Mouse (Mus musculus) layer of hippocampus, adult 9-11 months (tissue): ENCODE measurements around the gene Tuba1a.

Source experiments
- DNase-seq: peaks from one replicate; pipeline ENCODE4 v3.0.0; 2022

Gene Tuba1a

GRCm38 (mm10) chr15:98985240-98985981, 31.9 kb upstream of the Tuba1a start:
- DNase-seq = peak; percentile 79

GRCm38 (mm10) chr15:98984681-98985080, 31.2 kb upstream of the Tuba1a start:
- DNase-seq = no peak

- DNase-seq = no peak
Measured at GRCm38 (mm10) chr15:98983431-98984081, 30.1 kb upstream of the Tuba1a start.

GRCm38 (mm10) chr15:98982100-98982499, 28.6 kb upstream of the Tuba1a start:
- no peak for DNase-seq

GRCm38 (mm10) chr15:98980012-98980614, 26.6 kb upstream of the Tuba1a start:
- DNase-seq = no peak

GRCm38 (mm10) chr15:98978409-98979172, 25.1 kb upstream of the Tuba1a start:
- no peak for DNase-seq

- DNase-seq = peak; percentile 80
Measured at GRCm38 (mm10) chr15:98977759-98978408, 24.4 kb upstream of the Tuba1a start.

GRCm38 (mm10) chr15:98976763-98977758, 23.6 kb upstream of the Tuba1a start:
- peak; percentile 71 for DNase-seq

GRCm38 (mm10) chr15:98973015-98973614, 19.6 kb upstream of the Tuba1a start:
- DNase-seq = peak; percentile 52

- DNase-seq = peak; percentile 76
Measured at GRCm38 (mm10) chr15:98971576-98972320, 18.2 kb upstream of the Tuba1a start.

- peak; percentile 88 for DNase-seq
Measured at GRCm38 (mm10) chr15:98971111-98971510, 17.6 kb upstream of the Tuba1a start.

GRCm38 (mm10) chr15:98969372-98970101, 16.0 kb upstream of the Tuba1a start:
- DNase-seq = no peak

- DNase-seq = peak; percentile 64
Measured at GRCm38 (mm10) chr15:98968701-98969371, 15.3 kb upstream of the Tuba1a start.

GRCm38 (mm10) chr15:98959531-98959930, 6.0 kb upstream of the Tuba1a start:
- no peak for DNase-seq

GRCm38 (mm10) chr15:98958901-98959420, 5.5 kb upstream of the Tuba1a start:
- no peak for DNase-seq

GRCm38 (mm10) chr15:98957475-98957874, 4.0 kb upstream of the Tuba1a start:
- DNase-seq = no peak

GRCm38 (mm10) chr15:98956000-98956399, 2.5 kb upstream of the Tuba1a start:
- no peak for DNase-seq

GRCm38 (mm10) chr15:98955324-98955723, 1.8 kb upstream of the Tuba1a start:
- no peak for DNase-seq
